Mouse (Mus musculus) embryo, embryonic 11.5 days (tissue): Measurements from ENCODE around the gene Zfp369.
"Not testable (repeated sequence)": the region's sequence is repeated elsewhere in the genome, so short reads cannot be mapped to it uniquely, and the experiment has no call there.

Source experiments
- DNase-seq: peaks from one replicate; pipeline ENCODE4 v3.0.0-alpha.2; 2012; ENCODE audit warnings: low read depth, low spot score

Gene Zfp369

GRCm38 (mm10) chr13:65278383-65279341, at the start of gene Zfp369:
TSS of gene Zfp369 (plus strand) at chr13:65278814.
- peak; percentile 74 for DNase-seq

- no peak for DNase-seq
Observed at GRCm38 (mm10) chr13:65237211-65237610, 41.4 kb upstream of the Zfp369 start.

- DNase-seq, result peak; percentile 94
Observed at GRCm38 (mm10) chr13:65240509-65241098, 38.0 kb upstream of the Zfp369 start.

- peak; percentile 85 for DNase-seq
Observed at GRCm38 (mm10) chr13:65241099-65241626, 37.5 kb upstream of the Zfp369 start.

GRCm38 (mm10) chr13:65241627-65242318, 36.8 kb upstream of the Zfp369 start:
- DNase-seq, result no peak

GRCm38 (mm10) chr13:65242319-65242787, 36.3 kb upstream of the Zfp369 start:
- DNase-seq, result no peak

- DNase-seq, result no peak
Observed at GRCm38 (mm10) chr13:65243273-65243672, 35.3 kb upstream of the Zfp369 start.

GRCm38 (mm10) chr13:65258175-65258954, 20.2 kb upstream of the Zfp369 start:
- DNase-seq, result no peak

- no peak for DNase-seq
Observed at GRCm38 (mm10) chr13:65259239-65259638, 19.4 kb upstream of the Zfp369 start, which contains the start of gene Gm10775. TSS of gene Gm10775 (plus strand) at chr13:65259539.

- DNase-seq, result no peak
Observed at GRCm38 (mm10) chr13:65262086-65262485, 16.5 kb upstream of the Zfp369 start.

GRCm38 (mm10) chr13:65277994-65278382, 626 bp upstream of the Zfp369 start:
- no peak for DNase-seq

- no peak for DNase-seq
Observed at GRCm38 (mm10) chr13:65286771-65287170, 8.2 kb downstream of the Zfp369 start.

GRCm38 (mm10) chr13:65296354-65296753, 17.7 kb downstream of the Zfp369 start:
- no peak for DNase-seq

GRCm38 (mm10) chr13:65310849-65311248, 32.2 kb downstream of the Zfp369 start:
- DNase-seq, result peak; percentile 39

- peak; percentile 7 for DNase-seq
Observed at GRCm38 (mm10) chr13:65311311-65311755, 32.7 kb downstream of the Zfp369 start.

GRCm38 (mm10) chr13:65311826-65312225, 33.2 kb downstream of the Zfp369 start:
- no peak for DNase-seq

GRCm38 (mm10) chr13:65348501-65348900, 69.9 kb downstream of the Zfp369 start:
- DNase-seq, result not testable (repeated sequence)

GRCm38 (mm10) chr13:65351768-65352167, 73.2 kb downstream of the Zfp369 start:
- not testable (repeated sequence) for DNase-seq
